Mouse (Mus musculus) retina, embryonic 14.5 days (tissue): ENCODE measurements around the gene Rdx.
A peak's percentile ranks its signal among the peaks of the same experiment; 100 is the strongest.
"Not testable (repeated sequence)": the region's sequence is repeated elsewhere in the genome, so short reads cannot be mapped to it uniquely, and the experiment has no call there.

Source experiments
- DNase-seq: peaks from one replicate; pipeline ENCODE4 v3.0.0-alpha.2; 2015; ENCODE audit warnings: low spot score

Gene Rdx

DNA sequence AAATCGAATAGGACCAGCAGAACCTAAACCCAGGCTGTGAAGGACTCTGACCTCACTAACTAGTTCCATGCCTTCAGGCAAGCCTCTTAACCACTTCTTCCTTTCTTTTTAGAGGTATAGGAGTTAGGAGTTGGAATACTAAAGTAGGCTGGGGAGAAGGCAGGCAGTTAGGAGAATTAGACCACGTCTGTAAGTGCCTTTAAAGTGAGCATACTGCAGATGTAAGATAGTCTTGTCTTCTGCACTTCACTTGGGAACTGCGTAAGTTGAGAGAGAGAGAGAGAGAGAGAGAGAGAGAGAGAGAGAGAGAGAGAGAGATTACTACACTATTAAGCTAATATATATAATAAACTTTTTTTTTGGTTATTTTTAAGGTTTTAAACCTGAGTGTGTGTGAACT lies 8.3 kb downstream of the Rdx start:
- no peak for DNase-seq

DNA sequence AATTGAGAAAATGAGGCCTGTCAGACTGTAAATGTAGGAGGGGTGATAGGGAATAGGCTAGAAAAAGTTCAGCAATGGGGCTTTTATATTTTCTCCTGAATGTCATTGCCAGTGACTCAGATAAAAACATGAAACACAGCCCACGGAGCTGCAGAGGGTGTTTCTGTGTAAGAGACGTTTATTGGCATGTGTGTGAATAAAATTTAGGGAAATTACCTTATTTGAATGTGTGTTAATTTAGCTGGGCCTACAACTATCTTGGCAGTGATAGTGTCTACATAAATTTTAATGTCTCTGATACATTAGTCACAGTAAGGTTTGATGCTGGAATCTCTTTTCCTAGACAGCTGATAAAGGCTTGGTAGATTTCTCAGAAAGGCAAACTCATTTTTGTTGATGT lies 12.8 kb downstream of the Rdx start:
- DNase-seq, result no peak

DNA sequence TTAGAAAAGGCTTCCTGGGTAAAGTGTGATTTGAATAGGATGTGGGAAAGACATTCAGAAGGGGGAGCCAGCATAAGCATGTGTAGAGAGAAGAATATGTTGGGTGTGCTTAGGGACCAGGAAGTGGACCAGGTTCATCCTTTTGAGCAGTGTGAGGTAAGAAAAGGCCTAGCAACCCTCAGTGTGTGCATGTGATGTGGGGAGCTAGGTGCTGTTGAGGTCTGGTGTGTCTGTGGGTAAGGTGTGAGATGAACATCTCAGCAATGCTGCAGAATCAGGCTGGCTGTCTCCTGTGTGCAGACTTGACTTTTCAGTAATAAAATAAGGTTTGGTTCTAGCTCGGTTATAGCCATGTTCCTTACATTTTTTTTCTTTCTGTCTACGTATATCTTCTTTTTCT lies 23.1 kb downstream of the Rdx start:
- no peak for DNase-seq

DNA sequence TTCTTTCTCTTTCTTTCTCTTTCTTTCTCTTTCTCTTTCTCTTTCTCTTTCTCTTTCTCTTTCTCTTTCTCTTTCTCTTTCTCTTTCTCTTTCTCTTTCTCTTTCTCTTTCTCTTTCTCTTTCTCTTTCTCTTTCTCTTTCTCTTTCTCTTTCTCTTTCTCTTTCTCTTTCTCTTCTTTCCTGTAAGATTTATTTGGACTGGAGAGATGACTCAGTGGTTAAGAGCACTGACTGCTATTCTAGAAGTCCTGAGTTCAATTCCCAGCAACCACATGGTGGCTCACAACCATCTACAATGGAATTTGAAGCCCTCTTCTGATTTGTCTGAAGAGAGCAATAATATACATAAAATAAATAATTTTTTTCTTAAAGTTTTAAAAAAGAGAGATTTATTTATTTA lies 24.4 kb downstream of the Rdx start:
- not testable (repeated sequence) for DNase-seq

DNA sequence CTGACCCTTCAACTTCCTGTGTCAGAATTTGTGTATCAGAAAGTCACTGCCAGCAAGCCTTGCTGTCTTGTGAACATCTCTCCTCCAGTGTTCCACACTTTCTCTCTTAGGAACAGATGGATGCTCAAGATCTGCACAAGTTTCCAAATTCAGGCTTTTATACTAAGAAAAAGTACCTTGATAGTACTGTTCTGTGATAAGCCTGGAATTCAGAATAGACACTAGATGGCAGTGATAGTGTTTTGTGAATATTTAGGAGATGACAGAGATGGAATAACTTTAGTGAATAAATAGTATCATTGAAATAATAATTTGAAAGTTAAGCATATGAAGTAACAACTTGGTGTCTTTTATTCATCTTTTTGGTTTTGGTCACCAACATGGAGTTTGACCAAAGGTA lies 25.2 kb downstream of the Rdx start:
- no peak for DNase-seq

DNA sequence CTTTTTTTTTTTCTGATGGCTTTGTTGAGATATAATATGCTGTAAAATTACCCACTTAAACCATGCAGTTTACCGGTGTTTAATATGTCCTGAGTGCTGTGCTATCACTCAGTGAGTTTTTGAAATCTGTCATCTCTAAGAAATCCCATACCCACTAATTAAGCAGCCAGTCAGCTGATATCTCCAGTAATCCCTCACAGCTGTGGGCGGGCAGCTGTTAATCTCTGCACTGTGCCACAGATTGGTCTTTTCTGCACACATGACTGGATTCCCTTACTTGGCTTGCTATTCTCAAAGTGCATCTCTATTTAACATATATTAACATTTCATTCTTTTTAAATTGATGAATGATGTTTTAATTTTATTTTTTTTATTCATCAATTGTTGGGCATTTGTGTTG lies 29.1 kb downstream of the Rdx start:
- DNase-seq, result peak; percentile 45

DNA sequence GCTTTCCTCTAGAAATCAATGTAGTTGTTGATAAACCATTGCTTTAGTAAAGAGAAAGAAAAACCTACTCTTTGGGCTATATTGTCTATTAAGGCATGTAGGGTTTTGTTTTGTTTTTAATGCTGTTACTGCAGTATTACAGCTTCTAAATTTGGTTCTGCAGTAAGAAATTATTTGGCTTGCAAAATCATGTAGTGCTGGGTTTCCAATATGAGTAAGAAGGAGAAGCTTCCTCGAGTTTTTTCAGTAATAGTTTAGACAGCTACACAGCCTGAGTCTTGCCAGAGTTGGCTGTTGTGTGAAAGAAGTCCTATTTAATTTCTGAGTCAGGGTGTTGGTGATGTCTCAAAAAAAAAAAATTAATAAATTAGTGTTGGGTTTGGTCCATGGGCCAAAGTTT lies 30.7 kb downstream of the Rdx start:
- DNase-seq, result no peak

DNA sequence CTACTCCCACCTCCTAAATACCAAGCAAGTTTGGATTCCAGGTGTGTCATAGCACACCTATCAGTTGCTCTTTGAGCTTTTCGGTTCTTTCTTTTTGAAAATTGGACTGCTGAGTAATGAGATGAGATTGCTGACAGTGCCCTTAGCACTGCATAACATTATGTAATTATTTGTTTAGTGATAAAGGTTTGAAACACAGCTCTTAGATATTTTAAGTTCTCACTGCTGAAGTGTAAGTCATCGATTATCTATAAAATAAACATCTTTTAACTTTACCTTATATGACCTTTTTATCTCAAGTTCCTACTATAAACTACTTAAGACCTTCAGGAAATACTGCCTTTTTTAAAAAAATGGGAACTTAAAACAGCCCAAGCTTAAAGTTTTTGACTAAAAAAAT lies 35.0 kb downstream of the Rdx start:
- no peak for DNase-seq

DNA sequence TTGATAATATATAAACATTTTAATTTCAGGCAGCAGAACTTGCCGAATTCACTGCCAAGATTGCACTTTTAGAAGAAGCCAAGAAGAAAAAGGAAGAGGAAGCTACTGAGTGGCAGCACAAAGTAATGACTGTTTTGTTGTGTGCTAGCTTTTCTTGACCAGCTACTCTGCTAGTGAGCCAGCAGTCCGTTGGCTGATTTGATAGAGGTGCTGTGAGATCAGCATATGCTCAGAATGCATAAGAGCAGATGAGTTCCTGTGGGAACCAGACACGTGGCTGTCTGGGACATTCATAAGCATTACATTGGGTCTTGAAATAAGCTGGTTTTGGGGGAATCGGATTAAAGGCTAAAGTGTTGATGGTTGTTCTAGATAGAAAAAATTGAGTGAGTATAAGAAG lies 35.4 kb downstream of the Rdx start:
- no peak for DNase-seq

DNA sequence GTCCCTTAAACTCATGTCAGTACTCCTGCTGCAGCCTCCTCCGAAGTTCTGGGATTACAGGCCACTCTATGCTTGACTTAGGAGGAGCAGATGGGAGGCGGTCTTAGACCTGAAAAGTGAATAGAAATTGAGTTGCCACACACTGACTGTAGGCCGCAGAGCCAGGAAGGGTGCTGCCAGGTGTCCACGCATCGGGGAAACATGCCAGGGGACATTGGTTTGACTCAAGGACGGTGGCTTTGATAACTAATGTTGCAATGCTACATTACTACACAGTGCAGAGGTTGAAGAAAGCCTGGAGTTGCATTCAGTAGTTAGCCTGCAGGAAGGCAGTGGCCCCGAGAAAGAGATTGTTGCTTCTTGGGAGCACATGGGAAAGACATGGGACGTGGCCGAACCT lies 44.8 kb downstream of the Rdx start:
- no peak for DNase-seq

DNA sequence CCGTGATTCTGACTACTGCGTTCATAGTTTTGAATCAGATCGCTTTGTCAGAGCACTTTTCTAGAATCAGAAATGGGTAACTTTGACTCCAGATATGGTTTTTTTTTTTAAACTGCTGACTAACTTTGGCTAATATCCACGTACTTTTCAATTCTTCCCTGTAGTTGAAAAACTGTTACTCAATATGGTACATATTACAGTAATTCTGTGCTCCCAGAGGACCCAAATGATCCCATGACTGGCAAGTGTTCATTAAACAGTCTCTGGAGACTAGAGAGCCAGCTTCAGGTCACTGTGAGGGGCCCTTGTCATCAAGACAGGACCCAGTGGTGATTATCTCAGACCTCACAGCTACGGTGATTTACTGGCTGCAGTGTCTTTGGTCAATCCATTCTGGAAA lies 45.3 kb downstream of the Rdx start:
- DNase-seq, result no peak

DNA sequence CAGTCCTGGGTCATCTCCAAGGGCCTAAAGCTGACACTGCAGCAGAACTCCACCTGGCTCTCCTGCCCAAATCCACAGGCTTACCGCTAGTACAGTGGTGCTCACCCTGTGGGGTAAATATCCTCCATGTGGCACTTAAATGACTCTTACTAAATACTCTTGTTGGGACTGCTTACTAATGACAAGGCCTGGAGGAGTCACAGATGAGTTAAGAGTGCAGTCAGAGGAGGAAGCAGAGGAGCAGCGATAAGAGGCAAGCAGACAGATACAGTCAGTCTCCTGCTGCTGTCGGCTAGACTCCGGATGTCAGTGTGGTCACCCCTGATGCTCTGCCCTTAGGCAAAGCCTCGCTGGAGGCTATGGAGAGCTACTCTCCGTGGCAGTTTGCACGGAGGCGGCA lies 46.1 kb downstream of the Rdx start:
- DNase-seq, result no peak

DNA sequence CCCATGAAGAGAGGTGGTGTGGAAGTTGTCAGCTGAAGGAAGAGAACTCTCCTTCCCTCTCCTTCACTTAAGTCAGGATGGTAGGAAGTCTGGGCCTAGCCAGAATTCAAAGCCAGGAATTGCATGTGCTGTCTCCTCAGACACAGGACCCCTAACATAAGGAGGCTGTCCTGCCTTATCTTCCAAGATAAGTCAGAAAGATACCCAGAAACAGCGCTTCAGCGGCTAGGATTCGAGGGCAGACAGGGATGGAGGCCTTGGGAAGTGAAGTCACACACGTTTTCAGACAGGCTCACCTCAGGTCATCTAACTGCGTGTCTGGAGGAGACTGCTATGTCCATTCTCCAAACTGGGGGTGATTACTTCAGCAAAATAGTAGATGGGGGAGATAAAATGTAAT lies 47.0 kb downstream of the Rdx start:
- no peak for DNase-seq

DNA sequence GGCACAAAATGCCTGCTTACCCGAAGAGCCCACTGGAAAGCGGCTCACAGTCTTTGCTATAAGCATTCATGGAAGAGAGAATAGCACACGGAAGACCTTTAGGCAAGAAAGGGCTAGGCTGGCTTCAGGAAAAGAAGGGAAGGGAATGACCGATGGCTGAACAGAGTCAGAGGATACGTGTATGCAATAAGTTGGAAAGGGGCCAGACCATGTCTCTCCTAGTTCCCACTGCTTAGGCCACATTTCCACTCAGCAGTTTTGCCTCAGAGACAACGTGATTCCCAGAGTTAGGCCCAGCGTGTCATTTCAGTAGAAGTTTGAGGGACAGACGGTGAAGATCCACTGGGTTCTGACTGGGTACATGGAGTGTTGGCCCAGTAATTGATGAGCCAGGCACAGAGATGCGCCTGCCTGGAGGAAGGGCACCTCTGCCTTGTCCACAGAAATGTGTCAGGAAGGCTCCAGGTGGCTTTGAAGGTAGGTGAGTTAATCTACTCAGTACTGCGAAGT lies 47.6 kb downstream of the Rdx start:
- no peak for DNase-seq

DNA sequence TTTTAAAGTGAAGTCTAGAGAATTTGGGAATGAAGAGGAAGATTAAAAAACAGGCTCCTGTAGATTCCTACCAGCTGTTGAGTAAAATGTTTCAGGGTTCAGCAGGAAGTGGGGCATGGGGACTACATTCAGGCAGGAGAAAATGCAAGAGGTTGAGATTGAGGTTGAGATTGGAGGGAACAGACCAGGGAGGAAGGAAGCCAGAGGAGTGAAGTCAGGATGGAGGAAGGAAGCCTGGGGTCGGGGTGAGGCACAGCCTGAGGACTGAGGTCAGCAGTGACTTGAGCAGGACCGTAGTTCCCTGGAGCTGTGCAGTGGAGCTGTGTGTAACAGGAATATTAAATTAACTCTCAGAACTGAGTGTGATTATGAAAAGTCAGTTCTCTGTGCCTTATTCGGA lies 48.7 kb downstream of the Rdx start:
- DNase-seq, result no peak

DNA sequence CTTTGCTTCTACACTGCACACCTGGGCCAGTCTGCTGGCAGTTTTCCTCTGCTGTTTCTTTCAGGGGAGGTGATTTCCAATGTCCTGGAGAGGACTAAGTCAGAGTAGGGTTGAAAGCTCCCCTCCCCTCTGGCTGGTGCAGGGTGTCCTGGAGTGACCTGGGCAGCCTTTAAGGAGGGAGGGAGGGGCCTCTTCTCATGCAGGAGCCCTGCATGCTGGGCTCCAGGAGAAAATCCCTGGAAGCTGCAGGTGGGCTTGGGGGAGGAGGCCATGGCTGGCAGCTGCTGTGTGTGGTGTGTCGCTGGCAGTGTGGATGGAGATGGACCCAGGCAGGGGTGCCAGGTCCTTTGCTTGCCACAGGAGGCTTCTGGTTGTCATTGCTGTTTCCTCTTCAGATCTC lies 50.4 kb downstream of the Rdx start:
- DNase-seq, result no peak

DNA sequence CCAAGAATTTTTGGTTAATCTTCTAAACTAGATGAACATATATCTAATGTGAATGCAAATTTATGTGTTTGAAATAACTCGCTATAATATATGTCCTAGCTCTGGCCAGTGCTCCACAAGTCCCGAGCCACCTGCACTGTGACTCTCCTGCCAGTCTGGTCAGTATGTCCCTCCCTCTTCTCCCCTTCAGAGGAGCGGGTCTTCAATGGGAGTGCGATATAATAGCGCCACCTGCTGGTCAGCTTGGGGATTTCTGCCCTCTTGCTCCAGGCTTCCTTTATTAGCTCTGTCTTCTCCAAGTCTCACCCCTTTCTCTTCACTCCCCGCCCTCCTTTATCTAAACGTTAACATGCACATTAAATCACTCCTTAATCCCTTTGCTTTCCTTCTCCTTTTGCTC lies 51.6 kb downstream of the Rdx start:
- DNase-seq, result peak; percentile 96

DNA sequence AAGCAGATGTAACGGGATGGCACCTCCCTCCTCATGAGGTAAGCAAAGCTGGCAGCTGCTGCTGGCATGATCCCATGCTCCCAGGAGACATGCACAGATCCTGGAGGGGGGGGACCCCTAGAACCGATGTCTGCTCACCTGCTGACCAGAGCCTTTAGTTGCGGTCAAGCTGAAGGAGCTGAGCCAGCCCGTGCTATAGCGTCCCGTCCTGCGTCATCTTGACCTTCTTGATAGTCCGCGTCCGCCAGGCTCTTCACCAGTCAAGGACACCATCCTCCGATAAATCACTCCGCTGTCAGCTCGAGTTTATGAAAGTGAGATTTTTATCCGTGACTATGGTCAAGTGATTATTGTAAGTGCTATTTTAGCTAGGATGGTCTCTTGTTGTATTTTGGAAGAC lies 53.5 kb downstream of the Rdx start:
- DNase-seq, result no peak

DNA sequence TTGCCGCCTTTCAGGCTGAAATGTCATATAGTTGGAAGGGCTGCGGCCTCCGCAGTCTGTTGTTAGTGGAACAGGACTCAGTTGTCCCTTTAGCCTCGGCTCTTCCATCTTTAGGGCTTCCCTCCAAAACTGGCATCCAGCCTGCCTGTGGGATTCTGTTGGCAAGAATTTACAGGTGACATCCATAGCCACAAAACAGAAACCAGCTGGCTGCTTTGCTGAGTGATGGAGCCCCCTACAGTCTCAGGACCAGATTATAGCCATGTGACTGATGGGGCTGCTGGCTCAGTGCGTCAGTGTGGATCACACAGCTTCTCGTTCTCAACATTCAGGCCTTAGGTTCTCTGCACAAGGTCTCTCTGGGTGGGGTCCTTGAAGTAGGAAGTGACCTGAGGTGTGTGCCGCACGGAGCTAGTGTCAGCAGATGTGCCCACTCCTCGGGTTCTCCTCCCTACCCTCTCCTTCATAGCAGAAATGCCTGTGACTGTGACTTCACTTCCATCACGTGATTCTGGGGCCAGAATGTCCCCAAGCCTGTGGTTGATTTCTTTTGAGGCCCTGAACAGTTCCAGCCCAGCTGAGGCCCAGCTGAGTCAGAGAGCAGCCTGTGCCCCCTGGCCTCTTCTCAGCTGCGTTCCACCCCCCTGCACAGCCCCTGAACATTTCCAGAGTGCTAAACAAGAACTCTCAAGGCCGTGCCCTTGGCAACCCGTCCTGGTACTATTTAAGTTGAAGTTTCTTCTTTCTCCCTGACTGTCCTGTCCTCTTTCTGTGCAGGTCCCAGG lies 55.3 kb downstream of the Rdx start:
- no peak for DNase-seq

DNA sequence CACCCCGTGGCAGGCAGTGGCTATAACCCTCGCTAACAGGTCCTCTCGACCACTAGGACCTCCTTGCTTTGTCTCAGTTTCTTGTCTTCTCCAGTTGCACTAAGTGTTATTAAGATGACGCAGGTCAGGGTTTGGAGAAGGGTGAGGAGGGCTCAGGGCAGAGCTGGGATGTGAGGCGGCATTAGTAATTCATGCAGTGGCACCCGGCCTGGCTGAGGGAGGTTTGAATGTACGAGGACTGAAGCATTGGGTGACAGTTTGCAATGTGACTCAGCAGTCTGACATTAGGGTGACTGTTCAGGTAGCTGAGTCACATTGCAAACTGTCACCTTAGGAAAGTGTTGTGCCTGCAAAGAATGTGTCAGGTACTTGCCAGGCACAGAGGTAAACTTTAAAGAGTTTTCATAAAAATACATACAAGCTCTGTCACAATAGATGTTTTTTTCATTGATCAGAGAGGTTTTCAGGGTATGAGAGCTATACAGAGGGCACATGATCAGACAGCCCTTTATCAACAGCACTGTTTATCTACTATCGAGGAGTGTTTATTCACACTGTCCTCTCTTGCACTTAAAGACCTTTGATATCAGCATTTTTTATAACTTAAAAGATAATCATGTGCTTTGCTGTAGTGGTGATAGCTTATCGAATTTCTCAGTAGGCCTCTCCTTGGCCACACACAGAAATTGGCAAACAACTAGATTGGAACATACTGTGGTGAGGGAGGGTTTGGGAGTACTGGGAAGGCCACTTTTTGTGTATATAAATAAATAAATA lies 56.7 kb downstream of the Rdx start:
- DNase-seq, result no peak

DNA sequence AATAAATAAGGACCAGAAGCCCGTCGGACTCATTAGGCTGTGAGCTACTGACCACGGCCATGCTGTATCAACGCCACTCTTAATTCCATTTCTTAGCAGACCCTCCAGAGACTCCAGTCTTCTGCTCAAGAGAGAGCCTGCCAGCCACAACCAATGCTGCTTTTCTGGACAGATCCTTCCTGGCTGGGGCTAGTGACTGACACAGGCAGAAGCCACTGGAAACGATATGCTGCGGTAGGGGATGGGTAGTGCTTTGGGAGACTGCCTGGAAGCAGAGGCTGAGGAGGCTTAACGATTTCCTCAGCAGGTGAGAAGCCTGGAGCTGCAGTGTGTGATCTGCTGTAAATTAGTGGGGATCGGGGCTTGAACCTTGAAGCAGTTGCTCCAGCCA lies 57.2 kb downstream of the Rdx start:
- no peak for DNase-seq

DNA sequence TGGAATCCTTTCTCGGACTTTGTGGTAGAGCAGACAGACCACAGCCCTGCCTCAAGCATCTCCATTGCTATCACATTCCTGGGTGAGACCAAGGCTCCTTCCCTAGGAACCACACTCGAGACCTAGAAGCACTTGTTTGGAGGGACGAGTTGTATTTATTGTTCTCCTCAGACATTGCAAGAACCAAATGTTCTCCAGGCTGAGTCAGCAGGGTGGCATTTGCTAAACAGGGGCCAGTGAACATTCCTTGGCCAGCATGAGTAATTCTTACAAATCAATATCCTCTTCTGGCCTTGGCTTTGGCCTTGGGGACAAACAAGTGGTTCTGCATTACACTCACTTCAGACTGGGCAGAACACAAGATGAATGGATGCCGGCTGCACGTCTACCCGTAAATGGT lies 58.5 kb downstream of the Rdx start:
- DNase-seq, result no peak

DNA sequence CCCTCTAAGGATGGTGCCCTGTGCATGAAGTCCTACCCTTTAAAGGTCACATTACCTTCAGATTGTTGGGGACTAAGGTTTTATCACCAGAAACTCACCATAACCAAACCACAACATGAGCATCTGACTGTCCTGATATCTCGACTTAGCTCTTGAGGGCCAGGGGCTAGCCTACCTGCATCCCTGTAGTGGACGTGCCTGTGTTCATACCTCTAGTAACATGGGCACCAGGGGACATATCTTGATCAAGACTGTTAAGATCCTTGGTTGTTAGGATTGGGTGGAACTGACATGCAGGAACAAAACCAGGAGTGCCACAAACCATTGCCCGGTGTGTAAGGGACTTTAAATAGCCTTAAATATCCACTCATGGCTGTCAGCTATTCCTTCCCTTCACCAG lies 60.2 kb downstream of the Rdx start:
- DNase-seq, result no peak

DNA sequence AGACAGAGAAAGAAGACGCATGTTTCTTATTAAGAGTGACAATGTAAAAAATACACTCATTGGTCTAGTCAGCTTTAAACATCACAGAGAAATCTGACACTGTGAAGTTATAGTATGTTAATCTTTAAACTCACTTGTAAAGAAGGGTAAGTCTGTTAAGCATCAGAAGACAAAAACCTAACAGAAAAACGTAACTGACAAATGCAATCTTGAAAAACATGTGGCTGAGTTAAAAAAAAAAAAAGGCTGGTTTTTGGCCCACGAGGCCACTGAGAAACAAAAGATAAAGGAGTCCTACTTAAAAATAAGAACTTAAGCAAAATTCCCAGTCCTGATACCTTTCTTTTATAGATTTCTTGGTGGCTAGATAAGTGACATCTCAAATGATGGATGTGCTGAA lies 63.8 kb downstream of the Rdx start:
- no peak for DNase-seq
